Mouse (Mus musculus) CH12.LX (cell line): Measurements from ENCODE around the gene Dynlt1b.
"Not testable (repeated sequence)": the region's sequence is repeated elsewhere in the genome, so short reads cannot be mapped to it uniquely, and the experiment has no call there.

Source experiments
- CTCF ChIP-seq, 2 experiments: IDR thresholded peaks in 1 of 2; conservative IDR thresholded peaks in 1 of 2; 2 replicates each; pipeline ENCODE4 v1.5.1; 2011 to 2012; ENCODE audit warnings: low read depth in 2 of 2, low read length in 2 of 2, improper control_type of control experiment in 1 of 2, inconsistent platforms in 1 of 2, mild to moderate bottlenecking in 1 of 2, moderate library complexity in 1 of 2
- E2F4 ChIP-seq: IDR thresholded peaks from 2 replicates; pipeline ENCODE4 v1.6.1; 2011; ENCODE audit warnings: low read depth, low read length, improper control_type of control experiment; ENCODE audit not compliant: insufficient replicate concordance
- EP300 ChIP-seq: IDR thresholded peaks from 2 replicates; pipeline ENCODE4 v1.6.1; 2011; ENCODE audit warnings: low read length, improper control_type of control experiment
- POLR2A ChIP-seq: IDR thresholded peaks from 2 replicates; pipeline ENCODE4 v1.6.1; 2011; ENCODE audit warnings: low read depth, mild to moderate bottlenecking, improper control_type of control experiment, low read length
- POLR2AphosphoS2 ChIP-seq: IDR thresholded peaks from 2 replicates; pipeline ENCODE4 v1.6.1; 2011; ENCODE audit warnings: low read depth, low read length, improper control_type of control experiment
- RAD21 ChIP-seq: IDR thresholded peaks from 2 replicates; pipeline ENCODE4 v1.6.1; 2011; ENCODE audit warnings: low read depth, mild to moderate bottlenecking, low read length, improper control_type of control experiment, moderate library complexity
- SIN3A ChIP-seq: IDR thresholded peaks from 2 replicates; pipeline ENCODE4 v1.6.1; 2012; ENCODE audit warnings: low read length, improper control_type of control experiment, inconsistent platforms
- TCF12 ChIP-seq: IDR thresholded peaks from 2 replicates; pipeline ENCODE4 v1.6.1; 2014; ENCODE audit warnings: low read depth, mild to moderate bottlenecking, inconsistent platforms, low read length, improper control_type of control experiment
- USF2 ChIP-seq: conservative IDR thresholded peaks from 2 replicates; pipeline ENCODE4 v1.6.1; 2011; ENCODE audit warnings: low read depth, low read length, improper control_type of control experiment
- ZC3H11A ChIP-seq: IDR thresholded peaks from 2 replicates; pipeline ENCODE4 v1.6.1; 2012; ENCODE audit warnings: low read depth, mild to moderate bottlenecking, inconsistent platforms, low read length, improper control_type of control experiment

DNA sequence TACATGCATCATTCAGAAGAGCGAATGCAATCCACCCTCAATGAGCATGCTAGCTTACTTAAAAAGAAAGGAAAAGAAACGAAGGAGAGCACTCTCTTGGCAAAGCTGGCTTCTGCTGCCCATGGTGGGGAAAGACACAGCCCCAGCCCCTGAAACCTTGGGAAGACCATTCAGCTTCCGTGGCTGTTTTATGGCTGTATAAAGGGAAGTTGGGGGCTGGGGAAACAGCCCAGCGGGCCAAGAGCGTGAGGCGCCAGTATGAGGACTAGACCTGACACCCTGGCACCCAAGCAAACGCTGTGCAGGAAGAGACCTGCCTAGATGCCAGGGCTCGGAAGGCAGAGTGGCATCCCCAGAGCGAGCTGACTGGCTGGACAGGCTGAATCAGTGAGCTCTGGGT is 35.8 kb downstream of the Dynlt1b start:
- TF ChIP-seq EP300; POLR2A; E2F4; POLR2AphosphoS2; CTCF (conservative IDR thresholded peaks at IDR 0.05 in 1 of 2, IDR thresholded peaks at IDR 0.05 in 1 of 2; ENCODE audit: low read depth in 2 of 2, low read length in 2 of 2); USF2; ZC3H11A; SIN3A; RAD21; TCF12: not testable (repeated sequence)
